Mouse (Mus musculus) intestine, embryonic 14.5 days (tissue): ENCODE results near the gene Pacrg. TPM values are rescaled to one million over a fixed set of nuclear protein-coding genes. Genes with fewer than 3 reads are reported as not detected.

Experiments
- ATAC-seq: fragments of 200-750 bp; cut with Nextera tagmentation; replicated peaks from 2 replicates; pipeline ENCODE4 v1.8.0; 2017; ENCODE audit warnings: low read depth, moderate number of reproducible peaks, moderate TSS enrichment, moderate library complexity; ENCODE audit not compliant: low FRiP score, low TSS enrichment
- DNase-seq: peaks from one replicate; pipeline ENCODE4 v3.0.0-alpha.2; 2018; ENCODE audit warnings: low spot score
- H3K27ac ChIP-seq: fragments of 300-500 bp; sonication (generic); 2 replicates; pipeline ENCODE4 v1.5.1; 2014; ENCODE audit warnings: low read depth, mild to moderate bottlenecking, control low read depth
- H3K27me3 ChIP-seq: fragments of 300-500 bp; sonication (generic); replicated peaks from 2 replicates; pipeline ENCODE4 v1.6.1; 2014; ENCODE audit warnings: low read length, control low read depth; ENCODE audit not compliant: control insufficient read depth, insufficient read depth
- H3K36me3 ChIP-seq: fragments of 300-500 bp; sonication (generic); 2 replicates; pipeline ENCODE4 v1.6.1; 2014; ENCODE audit warnings: low read length, control low read depth; ENCODE audit not compliant: control insufficient read depth, insufficient read depth
- H3K4me1 ChIP-seq: fragments of 300-500 bp; sonication (generic); replicated peaks from 2 replicates; pipeline ENCODE4 v1.6.1; 2014; ENCODE audit warnings: low read length, control low read depth, mixed read lengths; ENCODE audit not compliant: control insufficient read depth, insufficient read depth
- H3K4me2 ChIP-seq: fragments of 300-500 bp; sonication (generic); 2 replicates; pipeline ENCODE4 v1.6.1; 2014; ENCODE audit warnings: low read length
- H3K4me3 ChIP-seq: fragments of 300-500 bp; sonication (generic); 2 replicates; pipeline ENCODE4 v1.5.1; 2014; ENCODE audit warnings: low read depth, low read length, control low read depth, mixed read lengths
- H3K9ac ChIP-seq: fragments of 300-500 bp; sonication (generic); 2 replicates; pipeline ENCODE4 v1.6.1; 2014; ENCODE audit warnings: mild to moderate bottlenecking, low read length
- H3K9me3 ChIP-seq: fragments of 300-500 bp; sonication (generic); 2 replicates; pipeline ENCODE4 v1.6.1; 2016; ENCODE audit warnings: low read length, control low read depth; ENCODE audit not compliant: control insufficient read depth
- WGBS: fragments of 180-500 bp; shearing (Covaris S2); extraction: QIAGEN DNeasy Blood & Tissue Kit; methylation state at CpG from one replicate; pipeline ENCODE4 v1.1.7; 2014; 5-methylcytosine and 5-hydroxymethylcytosine counted together
- polyA plus RNA-seq: library from polyadenylated mRNA; unstranded; fragments of >200 nt; fragmentation: Nextera tagmentation; extraction: Ambion mirVana; gene quantifications from 2 replicates; pipeline ENCODE4 v1.2.1, GENCODE M21; 2014

Gene Pacrg
- polyA plus RNA-seq, 1 experiment from 2014 or later, result 1.1 TPM

DNA sequence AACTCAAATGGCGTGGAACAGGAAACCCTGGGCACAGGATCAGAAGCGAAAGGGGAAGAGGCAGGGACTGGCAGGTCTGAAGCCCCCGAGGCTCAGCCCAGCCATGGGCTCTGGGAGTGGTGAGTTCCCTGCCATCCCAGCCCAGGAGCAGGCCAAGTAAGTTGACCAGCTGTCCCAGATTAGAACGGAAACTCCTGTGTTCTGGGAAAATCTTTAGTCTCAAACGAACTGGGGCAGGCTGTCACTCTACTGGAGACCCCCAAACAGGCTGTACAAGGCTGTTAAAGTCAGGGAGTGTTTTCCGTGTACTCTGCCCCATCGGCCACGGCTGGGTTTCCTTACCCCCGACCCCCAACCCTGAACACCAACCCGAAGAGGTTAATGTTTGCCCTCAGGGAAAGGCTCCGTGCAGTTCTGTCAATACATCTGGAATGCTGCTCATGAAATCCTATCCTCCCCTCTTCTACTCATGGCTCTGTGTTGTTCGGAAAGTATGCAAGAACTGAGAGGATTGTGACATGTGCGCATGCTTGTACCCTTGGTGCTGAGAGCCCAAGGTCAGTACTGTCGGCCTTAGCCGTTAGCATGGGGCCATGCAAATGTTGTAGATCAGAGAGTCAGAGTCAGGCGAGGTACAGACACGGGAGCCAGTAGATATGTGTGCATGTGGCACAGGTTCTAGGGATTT lies 360.9 kb downstream of the Pacrg start:
- no peak overlapping the region for H3K27ac ChIP-seq

DNA sequence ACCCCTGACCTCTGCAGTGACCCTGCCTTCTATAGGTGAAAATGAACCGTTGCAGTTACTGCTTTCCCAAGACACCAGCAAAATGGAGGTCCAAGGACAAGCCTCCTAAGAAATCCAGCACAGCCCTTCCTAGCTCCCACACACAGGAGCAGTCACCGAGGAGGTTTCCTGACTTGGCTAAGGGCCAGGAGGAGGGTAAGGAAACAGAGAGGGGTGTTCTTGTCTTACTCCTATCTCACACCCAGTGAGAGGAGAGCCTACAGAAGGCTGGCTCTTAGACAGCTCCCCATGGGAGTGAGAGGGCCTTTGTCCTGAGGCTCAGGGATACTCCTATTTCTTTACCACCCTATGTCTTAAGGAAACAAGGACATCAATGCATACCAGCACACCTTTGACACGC lies 361.7 kb downstream of the Pacrg start:
- DNase-seq (no peak), ATAC-seq (no peak)
- no peak overlapping the region for H3K27ac ChIP-seq
- no peak overlapping the region for H3K4me3 ChIP-seq
- no peak overlapping the region for H3K4me2 ChIP-seq
- WGBS, result 66% methylated on average over 3 of the region's 3 CpGs
- no peak overlapping the region for H3K9ac ChIP-seq
- H3K27me3 ChIP-seq, result no peaks in the 10 kb centered on the region
- H3K9me3 ChIP-seq, result no peaks in the 10 kb centered on the region
- H3K36me3 ChIP-seq, result no peaks in the 10 kb centered on the region
- no peaks in the 10 kb centered on the region for H3K4me1 ChIP-seq

More for the DNA sequence above, 360.9 kb downstream of the Pacrg start:
- no peak overlapping the region for H3K9ac ChIP-seq
- H3K4me2 ChIP-seq, result no peak overlapping the region
- no peaks in the 10 kb centered on the region for H3K36me3 ChIP-seq
- H3K4me1 ChIP-seq, result no peaks in the 10 kb centered on the region
- DNase-seq (no peak), ATAC-seq (no peak)
- H3K9me3 ChIP-seq, result no peaks in the 10 kb centered on the region
- H3K27me3 ChIP-seq, result no peaks in the 10 kb centered on the region
- no peak overlapping the region for H3K4me3 ChIP-seq
- 61% methylated on average over 17 of the region's 17 CpGs for WGBS

DNA sequence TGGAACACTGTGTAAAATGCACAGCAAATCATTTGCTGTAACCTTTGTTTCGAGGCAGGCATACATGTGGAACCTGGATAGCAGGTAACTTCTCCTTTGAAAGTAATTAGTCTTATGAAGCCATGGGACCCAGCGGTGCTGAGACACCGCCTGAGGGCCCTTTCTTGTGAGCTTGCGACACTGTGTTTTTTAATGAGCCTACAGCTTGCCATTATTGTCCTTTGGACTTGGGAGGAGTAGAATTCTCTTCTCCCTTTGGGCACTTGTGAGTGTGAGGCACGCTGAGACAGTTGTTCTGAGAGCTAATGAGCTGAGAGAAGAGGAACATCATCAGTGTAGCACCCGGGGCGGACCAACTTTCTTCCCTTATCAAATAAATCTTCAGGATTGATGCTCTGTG lies 363.3 kb downstream of the Pacrg start:
- WGBS, result 85% methylated on average over 7 of the region's 7 CpGs
- no peak for DNase-seq
- ATAC-seq, result no peak

DNA sequence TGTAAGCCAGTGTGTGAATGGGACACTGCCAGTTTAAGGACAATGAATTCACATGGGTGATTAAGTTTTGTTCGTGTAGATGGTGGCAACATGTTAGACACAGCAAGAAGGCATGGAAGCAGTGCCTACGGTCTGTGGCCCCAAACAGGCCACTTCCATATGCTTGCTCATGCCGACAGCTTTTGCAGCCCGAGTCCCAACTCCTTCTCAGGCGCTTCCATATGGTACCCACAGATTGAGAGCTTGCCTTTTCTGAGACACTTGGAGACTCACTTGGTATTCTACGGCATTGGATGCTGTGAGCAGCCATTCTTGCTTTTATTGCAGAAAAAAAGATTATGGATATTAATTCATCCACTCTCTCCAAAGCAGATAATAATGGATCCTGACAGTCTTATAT lies 365.1 kb downstream of the Pacrg start:
- ATAC-seq (no peak), DNase-seq (no peak)
- H3K27ac ChIP-seq, result no peak overlapping the region
- H3K9ac ChIP-seq, result no peak overlapping the region
- H3K27me3 ChIP-seq, result no peaks in the 10 kb centered on the region
- H3K4me3 ChIP-seq, result no peak overlapping the region
- 91% methylated on average over 6 of the region's 6 CpGs for WGBS
- no peaks in the 10 kb centered on the region for H3K9me3 ChIP-seq
- no peaks in the 10 kb centered on the region for H3K4me1 ChIP-seq
- no peaks in the 10 kb centered on the region for H3K36me3 ChIP-seq
- H3K4me2 ChIP-seq, result no peak overlapping the region

More for the DNA sequence above, 363.3 kb downstream of the Pacrg start:
- Histone ChIP-seq H3K9me3 (no peaks in the 10 kb centered on the region), H3K4me1 (no peaks in the 10 kb centered on the region), H3K4me3 (no peak overlapping the region), H3K27me3 (no peaks in the 10 kb centered on the region), H3K4me2 (no peak overlapping the region), H3K9ac (no peak overlapping the region), H3K27ac (no peak overlapping the region), H3K36me3 (no peaks in the 10 kb centered on the region)

DNA sequence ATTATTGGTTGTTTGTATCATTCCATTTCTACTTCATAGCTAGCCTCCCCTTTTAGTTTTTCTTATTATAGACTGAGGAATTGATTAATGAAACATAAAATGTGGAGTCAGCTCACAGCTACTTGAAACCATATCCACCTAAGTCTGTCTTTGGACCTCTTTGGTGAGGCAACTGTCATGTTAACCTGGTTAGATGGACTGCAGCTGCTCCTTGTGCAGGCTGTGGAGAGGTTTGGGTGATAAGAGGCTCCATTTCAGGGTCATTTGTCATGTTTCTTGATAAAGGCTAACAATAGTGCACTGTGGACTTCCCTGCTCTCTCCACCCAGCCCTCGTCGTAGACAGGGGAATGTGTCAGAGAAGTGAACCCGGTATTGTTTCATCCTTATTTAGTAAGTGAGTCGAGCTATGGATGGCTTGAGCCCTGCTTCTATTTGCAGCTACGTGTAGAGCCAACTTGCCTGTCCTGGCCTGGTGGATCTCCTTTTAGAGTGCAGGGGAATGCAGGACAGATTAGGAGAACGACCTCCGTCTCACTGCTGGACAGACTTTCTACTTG lies 366.2 kb downstream of the Pacrg start:
- ATAC-seq (no peak), DNase-seq (no peak)
- Histone ChIP-seq H3K4me2 (no peak overlapping the region), H3K4me1 (no peaks in the 10 kb centered on the region), H3K9me3 (no peaks in the 10 kb centered on the region), H3K4me3 (no peak overlapping the region), H3K27me3 (no peaks in the 10 kb centered on the region), H3K27ac (no peak overlapping the region), H3K9ac (no peak overlapping the region), H3K36me3 (no peaks in the 10 kb centered on the region)
- WGBS, result 33% methylated on average over 7 of the region's 7 CpGs

DNA sequence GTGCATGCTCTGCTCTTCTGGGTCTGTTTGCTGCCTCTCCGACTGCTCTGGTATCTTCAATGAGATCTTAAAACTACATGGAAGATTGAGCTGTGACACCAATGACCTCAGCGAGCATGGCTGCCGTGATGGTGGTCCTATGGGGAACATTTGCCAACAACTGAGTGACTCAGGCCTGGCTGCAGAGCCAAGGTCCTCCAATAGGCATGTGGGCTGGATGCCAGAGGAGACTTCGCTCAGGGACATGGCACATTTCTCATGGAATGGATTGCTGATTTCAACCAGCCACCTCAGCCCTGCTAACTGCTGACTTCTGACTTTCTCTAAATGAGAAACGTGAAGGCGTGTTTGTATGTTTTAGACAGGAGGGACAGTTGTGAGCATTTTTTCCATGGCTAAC lies 366.9 kb downstream of the Pacrg start:
- H3K9ac ChIP-seq, result no peak overlapping the region
- no peaks in the 10 kb centered on the region for H3K36me3 ChIP-seq
- 81% methylated on average over 6 of the region's 6 CpGs for WGBS
- H3K4me1 ChIP-seq, result no peaks in the 10 kb centered on the region
- no peaks in the 10 kb centered on the region for H3K27me3 ChIP-seq
- H3K4me2 ChIP-seq, result no peak overlapping the region
- DNase-seq, result no peak
- no peak overlapping the region for H3K27ac ChIP-seq
- ATAC-seq, result no peak
- H3K9me3 ChIP-seq, result no peaks in the 10 kb centered on the region
- H3K4me3 ChIP-seq, result no peak overlapping the region

DNA sequence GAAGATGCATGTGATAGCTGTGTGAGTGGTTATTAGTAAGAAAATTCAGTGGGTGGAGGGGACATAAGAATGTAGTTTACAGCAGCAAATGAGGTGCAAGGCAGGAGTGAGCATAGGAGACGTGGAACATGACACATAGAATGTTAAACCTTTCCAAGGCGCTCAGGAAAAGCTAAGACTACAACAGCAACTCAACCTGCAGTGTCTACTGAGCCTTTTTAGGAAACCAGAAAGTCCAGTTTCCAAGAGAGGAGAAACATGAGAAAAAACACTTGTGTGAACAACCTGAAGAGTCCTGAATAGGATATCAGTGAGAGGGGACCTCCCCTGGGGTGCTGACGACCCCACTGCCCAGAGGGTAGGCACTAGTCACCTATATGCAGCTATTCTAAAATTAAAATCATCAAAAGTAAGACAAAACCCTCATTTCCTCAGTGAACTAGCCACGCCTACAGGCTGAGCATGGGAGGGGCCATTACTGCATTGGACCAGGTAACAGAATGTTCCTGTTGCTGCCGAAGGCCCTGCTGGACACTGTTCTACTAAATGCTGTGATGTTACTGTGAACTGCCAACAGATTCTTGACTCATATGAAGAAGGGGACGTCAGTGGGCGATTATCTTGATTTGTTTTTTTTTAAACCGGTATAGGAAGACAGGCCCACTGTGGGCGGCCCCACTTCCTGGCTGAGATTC lies 370.1 kb downstream of the Pacrg start:
- Histone ChIP-seq H3K27ac (no peak overlapping the region), H3K4me2 (no peak overlapping the region), H3K36me3 (no peaks in the 10 kb centered on the region), H3K4me3 (no peak overlapping the region), H3K9me3 (no peaks in the 10 kb centered on the region), H3K27me3 (no peaks in the 10 kb centered on the region), H3K4me1 (no peaks in the 10 kb centered on the region), H3K9ac (no peak overlapping the region)
- DNase-seq, result no peak
- ATAC-seq, result no peak
- 90% methylated on average over 9 of the region's 9 CpGs for WGBS

DNA sequence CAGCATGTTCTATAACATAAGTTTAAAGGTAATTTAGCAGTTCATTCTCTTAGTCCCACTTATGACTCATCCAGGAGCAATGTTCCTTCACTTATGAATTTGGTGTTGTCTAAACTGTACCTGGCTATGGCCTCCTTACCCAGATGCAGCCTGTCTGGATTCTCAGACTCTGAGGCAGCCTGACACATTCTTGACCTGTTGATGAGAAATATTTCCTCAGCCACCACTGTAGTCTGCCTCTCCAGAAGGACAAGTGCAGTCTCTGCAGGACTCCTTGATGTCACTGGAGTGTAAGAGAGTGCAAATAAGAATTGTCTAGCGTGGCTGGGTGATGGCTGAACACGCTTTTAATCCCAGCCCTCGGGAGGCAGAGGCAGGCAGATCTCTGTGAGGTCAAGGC lies 373.0 kb downstream of the Pacrg start:
- H3K4me2 ChIP-seq, result no peak overlapping the region
- no peak overlapping the region for H3K27ac ChIP-seq
- H3K9me3 ChIP-seq, result no peaks in the 10 kb centered on the region
- ATAC-seq (no peak), DNase-seq (no peak)
- no peaks in the 10 kb centered on the region for H3K27me3 ChIP-seq
- H3K36me3 ChIP-seq, result no peaks in the 10 kb centered on the region
- no peak overlapping the region for H3K9ac ChIP-seq
- 81% methylated on average over 3 of the region's 3 CpGs for WGBS
- no peak overlapping the region for H3K4me3 ChIP-seq
- H3K4me1 ChIP-seq, result no peaks in the 10 kb centered on the region

DNA sequence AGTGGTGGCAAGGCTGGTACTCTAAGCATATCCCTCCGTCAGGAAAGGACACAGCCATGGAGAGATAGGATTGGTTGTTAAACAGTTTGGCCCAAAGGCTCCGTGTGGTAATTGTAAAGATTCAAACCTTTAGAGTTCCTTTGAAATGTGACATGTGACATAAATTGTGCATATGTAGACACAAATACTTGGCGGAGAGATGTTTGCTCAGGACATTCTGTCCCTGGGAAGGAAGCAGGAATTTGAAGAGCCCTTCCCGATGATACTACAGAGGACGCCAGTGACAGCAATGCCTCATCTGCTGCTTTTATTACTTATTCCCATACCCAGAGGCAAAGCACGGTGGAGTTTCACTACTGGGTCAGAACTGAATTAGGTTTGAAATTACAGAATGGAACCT lies 374.6 kb downstream of the Pacrg start:
- ATAC-seq (no peak), DNase-seq (no peak)
- no peaks in the 10 kb centered on the region for H3K36me3 ChIP-seq
- no peaks in the 10 kb centered on the region for H3K9me3 ChIP-seq
- no peak overlapping the region for H3K27ac ChIP-seq
- WGBS, result 64% methylated on average over 6 of the region's 6 CpGs
- H3K4me3 ChIP-seq, result no peak overlapping the region
- H3K27me3 ChIP-seq, result no peaks in the 10 kb centered on the region
- no peaks in the 10 kb centered on the region for H3K4me1 ChIP-seq
- H3K9ac ChIP-seq, result no peak overlapping the region
- no peak overlapping the region for H3K4me2 ChIP-seq
